Mouse (Mus musculus) left cerebral cortex, postnatal 25 days (tissue): Measurements from ENCODE around the gene Ccdc27. TPM values are rescaled to one million over a fixed set of nuclear protein-coding genes. Genes with fewer than 3 reads are reported as not detected.

Experiments
- DNase-seq, 2 experiments: peaks; one replicate each; pipeline ENCODE4 v3.0.0; 2022; ENCODE audit warnings: low spot score in 2 of 2, mixed read lengths in 1 of 2
- intact Hi-C: fragments of 180-260 bp; cut with DNase I; formaldehyde crosslinking; loops from one replicate; pipeline ENCODE4 v1.15.1; 2025
- total RNA-seq, 2 experiments: library from RNA; stranded (reverse); gene quantifications; 2 replicates each; pipeline ENCODE4 v1.2.3; 2021

Ccdc27 gene
- total RNA-seq = not detected

DNA sequence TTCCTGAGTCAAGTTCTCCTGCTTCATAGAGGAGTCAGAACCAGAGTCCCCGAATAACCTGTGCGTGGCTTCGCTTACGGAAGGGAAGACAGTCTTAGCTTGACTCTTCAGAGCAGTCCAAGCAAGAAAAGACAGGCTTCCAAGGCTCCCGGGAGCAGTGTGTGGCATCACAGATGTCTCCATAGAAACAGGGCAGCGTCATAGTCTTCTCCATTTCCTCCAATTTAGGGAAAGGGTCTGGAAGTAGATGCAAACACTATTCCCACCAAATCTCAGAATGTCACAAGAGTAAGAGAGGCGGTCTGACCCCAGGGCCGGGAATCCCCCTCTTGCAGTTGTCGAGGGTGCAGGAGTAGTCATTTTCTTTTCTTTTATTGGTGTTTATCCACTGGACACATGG lies at the start of gene Ccdc27:
Gene Ccdc27, minus strand, starts transcription at position 101 of the 400 bp plus-strand sequence.
- intact Hi-C loops = no loop called here
- DNase-seq = no peak

DNA sequence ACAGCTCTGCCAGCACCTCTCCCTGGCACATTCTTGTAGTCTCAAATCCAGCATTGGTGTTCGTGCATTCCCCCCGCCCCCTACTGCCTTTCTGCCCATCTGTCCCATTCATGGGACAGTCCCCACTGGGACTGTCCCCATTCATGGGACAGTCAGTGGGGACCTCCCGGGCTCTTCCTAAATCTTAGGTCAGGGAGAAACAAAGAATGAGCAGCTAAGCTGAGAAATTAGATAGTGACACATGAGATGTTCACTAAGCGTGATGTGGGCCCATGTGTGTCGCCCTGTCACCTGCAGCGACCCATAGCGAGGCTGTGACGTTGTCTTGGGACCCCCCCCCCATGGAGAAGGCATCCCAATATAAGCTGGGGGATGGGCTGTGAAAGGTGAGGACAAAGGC lies 48.9 kb upstream of the Ccdc27 start:
- no peak for DNase-seq
- intact Hi-C loops = no loop called here

- no peak for DNase-seq
Measured at GRCm38 (mm10) chr4:154089205-154089604, 46.7 kb upstream of the Ccdc27 start.

GRCm38 (mm10) chr4:154086436-154086835 lies 44.0 kb upstream of the Ccdc27 start:
- peak in 1 of 2 experiments; percentile 52 for DNase-seq
- intact Hi-C loops = no loop called here

More at GRCm38 (mm10) chr4:154089205-154089604, 46.7 kb upstream of the Ccdc27 start:
- intact Hi-C loops = no loop called here

DNA sequence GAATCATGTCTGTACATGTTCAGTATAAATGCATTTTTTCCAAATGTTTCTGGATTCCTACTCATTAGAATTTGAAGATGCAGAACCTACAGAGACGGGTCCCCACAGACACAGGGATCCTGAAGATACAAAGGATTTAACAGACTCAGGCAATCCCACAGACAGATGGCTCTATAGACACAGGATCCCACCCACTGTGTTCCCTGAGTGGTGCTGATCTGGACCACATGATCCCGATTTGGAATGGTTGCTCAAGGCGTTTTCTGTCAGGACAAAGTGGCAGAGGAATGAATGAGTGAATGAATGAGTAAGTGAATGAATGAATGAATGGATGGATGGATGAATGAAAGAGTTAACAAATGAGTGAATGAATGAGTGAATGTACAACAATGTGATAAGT lies 43.4 kb upstream of the Ccdc27 start:
- intact Hi-C loops = no loop called here
- DNase-seq = peak; percentile 17 to 77

GRCm38 (mm10) chr4:154081974-154082373 lies 39.5 kb upstream of the Ccdc27 start:
- no peak for DNase-seq
- intact Hi-C loops = no loop called here

DNA sequence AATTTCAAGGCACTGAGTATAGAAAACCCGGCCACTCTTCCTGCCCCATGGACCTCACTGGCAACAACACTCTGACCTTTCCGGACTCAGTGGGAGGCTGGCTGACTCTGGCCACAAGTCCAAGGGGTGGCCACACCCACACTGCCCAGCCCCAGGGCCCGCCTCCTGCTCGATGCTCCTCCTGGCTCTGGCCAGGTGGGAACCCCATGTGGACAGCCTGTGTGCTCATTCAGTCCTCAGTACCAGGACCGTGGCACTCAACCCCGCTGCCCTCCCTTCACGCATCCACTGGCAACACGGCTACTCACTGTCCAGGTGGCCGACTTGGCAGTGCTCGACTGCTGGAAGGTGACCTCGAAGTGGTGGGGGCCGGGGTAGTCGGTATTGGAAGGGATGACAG lies 38.5 kb upstream of the Ccdc27 start:
- no peak for DNase-seq
- intact Hi-C loops = no loop called here

GRCm38 (mm10) chr4:154080211-154080610 lies 37.7 kb upstream of the Ccdc27 start:
- DNase-seq = peak; percentile 23 to 70
- intact Hi-C loops = no loop called here

GRCm38 (mm10) chr4:154071941-154072340 lies 29.5 kb upstream of the Ccdc27 start:
- no peak for DNase-seq
- intact Hi-C loops = no loop called here

DNA sequence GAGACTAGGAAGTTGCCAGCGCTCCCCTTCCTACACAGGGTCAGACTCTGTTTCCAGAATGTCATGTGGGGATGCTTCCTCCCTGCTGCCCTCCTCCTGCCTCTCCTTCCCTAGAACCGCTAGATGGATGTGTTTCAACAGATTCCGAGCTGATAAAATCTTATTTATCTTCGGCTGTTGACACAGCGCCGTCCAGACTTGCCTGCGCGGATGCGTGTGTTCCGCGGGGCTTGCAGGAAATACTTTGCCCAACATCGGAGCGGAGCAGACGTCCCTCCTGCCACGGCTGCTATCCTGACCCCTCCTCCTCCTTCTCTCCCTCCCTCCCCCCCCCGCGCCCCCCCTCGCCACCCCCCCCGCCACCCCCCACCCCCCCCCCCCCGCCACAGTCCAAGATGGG lies 29.0 kb upstream of the Ccdc27 start:
- no peak for DNase-seq
- intact Hi-C loops = no loop called here

DNA sequence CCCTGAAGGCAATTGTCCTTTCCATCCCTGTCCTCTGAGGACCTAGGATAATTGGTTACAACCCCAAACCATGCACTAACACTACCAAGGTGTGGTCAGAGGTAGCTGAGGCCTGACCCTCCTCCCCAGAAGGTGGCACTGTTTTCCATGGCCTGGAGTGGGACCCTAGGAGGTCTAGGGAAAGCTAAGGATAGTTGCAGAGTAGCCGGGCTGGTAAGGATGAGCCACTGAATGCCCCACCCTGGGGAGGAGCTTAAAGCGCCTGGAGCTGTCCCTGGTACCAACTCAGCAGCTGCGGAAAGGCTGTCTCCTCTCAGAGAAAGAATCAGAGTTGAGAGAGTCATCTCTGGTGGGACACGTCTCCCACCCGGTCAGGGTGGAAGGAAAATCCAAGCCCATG lies 28.4 kb upstream of the Ccdc27 start:
- intact Hi-C loops = no loop called here
- DNase-seq = no peak

- DNase-seq = peak; percentile 26 to 62
- intact Hi-C loops = loop anchor here (1.0 to 10.0 kb wide), 4 partner anchors 40 to 240 kb away; partner anchors contain the start of genes Arhgef16 and Tprgl
Measured at GRCm38 (mm10) chr4:154064827-154065773, 22.6 kb upstream of the Ccdc27 start.

DNA sequence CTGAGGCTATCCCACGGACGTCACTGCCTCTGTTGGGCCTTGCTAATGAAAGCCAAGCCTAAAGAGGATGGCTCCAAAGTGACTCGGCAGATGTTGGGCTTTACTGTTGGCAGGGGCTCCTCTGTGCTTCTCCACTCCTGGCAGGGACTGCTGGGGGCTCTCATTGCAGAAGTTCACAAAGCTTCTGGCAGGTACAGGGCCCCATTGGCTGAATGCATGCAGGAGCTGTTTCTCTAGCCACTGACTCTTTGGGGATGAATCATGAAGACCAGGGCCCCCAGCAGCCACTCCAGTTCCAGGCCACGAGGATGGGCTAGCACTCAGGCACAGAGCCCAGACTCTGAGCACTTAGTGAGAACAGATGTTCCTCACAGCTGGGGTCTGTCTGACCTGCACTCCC lies 15.2 kb upstream of the Ccdc27 start:
- no peak for DNase-seq
- intact Hi-C loops = no loop called here

- intact Hi-C loops = no loop called here
- no peak for DNase-seq
Measured at GRCm38 (mm10) chr4:154056661-154057060, 14.2 kb upstream of the Ccdc27 start.

DNA sequence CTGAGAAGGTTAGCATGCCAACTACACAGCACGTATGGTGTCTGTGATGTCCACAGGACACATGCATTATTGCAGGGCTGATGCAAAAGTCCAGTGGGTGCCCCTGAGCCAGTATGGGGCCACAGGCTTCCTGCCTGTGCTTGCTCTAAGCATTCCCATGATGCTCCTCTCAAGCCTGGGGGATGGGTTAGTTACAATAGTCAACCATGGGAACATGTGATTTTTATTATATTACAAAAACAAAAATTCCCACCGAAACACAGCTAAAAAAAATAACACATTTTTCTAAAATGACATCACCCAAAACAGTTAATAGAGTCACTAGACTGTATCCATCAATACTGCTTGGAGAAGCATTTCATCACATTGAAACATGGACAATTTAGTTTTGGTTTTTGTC lies 13.6 kb upstream of the Ccdc27 start:
- DNase-seq = no peak
- intact Hi-C loops = no loop called here

DNA sequence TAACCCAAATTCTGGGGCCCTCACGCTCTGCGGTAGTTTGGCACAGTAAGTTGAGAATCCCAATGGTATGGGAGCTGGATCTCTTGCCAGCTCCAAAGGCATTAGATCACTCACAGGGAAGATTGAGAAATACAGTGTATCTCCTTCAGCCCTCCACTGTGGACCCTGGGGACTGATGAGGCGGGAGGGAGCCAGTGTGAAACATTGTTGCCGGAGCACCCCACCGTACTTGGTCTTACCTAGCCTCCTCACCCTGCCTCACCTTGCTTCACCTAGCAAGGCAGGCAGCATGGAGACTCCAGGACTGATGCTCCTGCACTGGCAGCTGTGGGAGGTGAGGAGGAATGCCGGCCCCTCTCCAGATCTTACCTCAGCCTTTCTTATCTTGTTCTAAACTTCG lies 13.0 kb upstream of the Ccdc27 start:
- intact Hi-C loops = no loop called here
- DNase-seq = no peak

DNA sequence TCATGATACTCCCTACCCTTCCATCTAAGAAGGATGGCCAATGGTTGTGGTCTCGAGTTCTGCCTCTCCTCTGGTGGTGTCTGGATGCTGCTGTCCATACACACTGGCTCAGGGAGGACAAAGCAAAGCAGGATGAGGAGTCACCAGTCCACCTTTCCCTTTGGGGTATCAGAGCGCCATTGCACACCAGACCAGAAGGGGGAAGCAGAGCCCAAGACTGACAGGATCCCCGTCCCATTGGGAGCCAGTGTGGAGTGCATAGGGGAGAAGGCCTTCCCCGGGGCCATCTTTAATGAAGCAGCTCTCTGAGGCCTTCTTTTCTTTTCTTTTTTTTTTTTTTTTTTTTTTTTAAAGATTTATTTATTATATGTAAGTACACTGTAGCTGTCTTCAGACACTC lies 10.6 kb upstream of the Ccdc27 start:
- intact Hi-C loops = no loop called here
- DNase-seq = no peak

DNA sequence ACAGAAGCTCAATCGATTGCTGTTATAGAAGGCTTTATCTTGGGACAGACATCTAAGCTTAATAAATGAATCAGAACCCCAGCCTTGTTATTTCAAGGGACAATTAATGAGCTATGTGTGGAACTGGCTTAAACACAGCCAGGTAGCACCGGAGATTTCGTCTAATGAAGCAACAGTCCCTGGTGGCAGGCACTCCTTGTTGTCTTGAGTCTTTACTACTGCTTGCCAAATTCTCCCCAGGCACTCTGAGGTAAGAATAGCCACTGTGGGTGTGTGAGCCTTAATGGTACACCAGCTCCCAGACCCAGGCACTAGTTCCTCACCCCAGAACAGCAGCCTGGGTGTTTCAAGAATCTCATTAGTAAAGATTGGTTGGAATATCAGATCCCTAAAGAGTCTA lies 8.9 kb upstream of the Ccdc27 start:
- intact Hi-C loops = no loop called here
- DNase-seq = peak in 1 of 2 experiments; percentile 59

- DNase-seq = no peak
- intact Hi-C loops = no loop called here
Measured at GRCm38 (mm10) chr4:154045837-154046236, 3.4 kb upstream of the Ccdc27 start.

DNA sequence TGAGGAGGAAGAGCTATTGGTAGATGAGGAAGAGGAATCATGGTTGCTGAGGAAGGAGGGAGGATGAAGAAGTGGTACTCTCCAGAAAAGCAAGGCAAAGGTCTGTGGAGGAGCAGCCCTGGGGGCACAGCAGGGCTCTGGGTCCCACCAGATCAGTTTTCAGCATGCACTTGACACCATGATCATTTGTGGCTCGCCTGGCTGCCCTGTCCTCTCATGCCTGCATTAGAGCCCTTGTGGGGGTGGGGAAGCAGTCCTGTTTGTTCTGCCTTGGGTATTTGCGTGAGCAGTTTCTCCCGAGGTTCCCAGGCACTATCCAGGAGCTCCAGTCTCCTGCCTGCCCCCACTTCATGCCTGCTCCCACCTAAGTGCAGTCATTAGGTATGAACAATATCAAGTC lies 5.4 kb downstream of the Ccdc27 start:
- no peak for DNase-seq
- intact Hi-C loops = no loop called here

DNA sequence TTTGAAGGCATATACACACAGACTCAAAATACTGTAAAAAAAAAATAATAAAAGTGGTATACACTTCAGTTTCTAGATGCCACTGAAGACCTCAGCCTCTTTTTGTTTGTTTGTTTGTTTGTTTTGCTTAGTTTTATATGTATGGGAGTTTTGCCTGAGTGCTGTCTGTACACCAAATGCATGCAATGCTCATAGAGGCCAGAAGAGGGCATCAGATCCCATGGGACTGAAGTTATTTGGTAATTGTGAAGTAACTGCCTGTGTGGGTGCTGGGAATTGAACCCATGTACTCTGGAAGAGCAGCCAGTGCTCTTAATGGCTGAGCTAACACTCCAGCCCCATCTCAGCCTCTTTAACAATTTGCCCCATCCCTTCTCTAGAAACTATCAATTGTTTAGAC lies 13.8 kb downstream of the Ccdc27 start:
- intact Hi-C loops = loop anchor here (5.0 kb wide), 1 partner anchor 79 kb away; no protein-coding TSS in a partner anchor

More for the DNA sequence above, 13.8 kb downstream of the Ccdc27 start:
- no peak for DNase-seq
